Mouse (Mus musculus) brain, embryonic 14.5 days (tissue): ENCODE data around the gene Cenpp.

Experiments
- CTCF ChIP-seq: fragments of 200-500 bp; IDR thresholded peaks from 2 replicates; pipeline ENCODE4 v1.5.1; 2012; ENCODE audit warnings: inconsistent platforms, mild to moderate bottlenecking, moderate library complexity, borderline replicate concordance; ENCODE audit not compliant: insufficient read depth, insufficient read length; ENCODE audit errors: extremely low read depth
- POLR2A ChIP-seq: fragments of 200-500 bp; IDR thresholded peaks from 2 replicates; pipeline ENCODE4 v1.6.1; 2012; ENCODE audit warnings: mild to moderate bottlenecking, inconsistent platforms, borderline replicate concordance; ENCODE audit not compliant: poor library complexity, insufficient read depth, insufficient read length, severe bottlenecking; ENCODE audit errors: extremely low read depth

- TF ChIP-seq CTCF (no peak), POLR2A (no peak)
Measured at GRCm38 (mm10) chr13:49436170-49436569, 216.4 kb downstream of the Cenpp start.
